Mouse (Mus musculus) heart, postnatal 0 days (tissue): ENCODE results near the gene Atp6v0a1.

ENCODE experiments used
- CTCF ChIP-seq: IDR thresholded peaks from 2 replicates; pipeline ENCODE4 v1.5.1; 2016; ENCODE audit warnings: antibody characterized with exemption, control low read depth, low read depth
- EP300 ChIP-seq: IDR thresholded peaks from 2 replicates; pipeline ENCODE4 v1.6.1; 2016; ENCODE audit warnings: antibody characterized with exemption, low read depth

- TF ChIP-seq CTCF, result no peak
- no peak for TF ChIP-seq EP300
Observed at GRCm38 (mm10) chr11:101109351-101109750, 100.1 kb downstream of the Atp6v0a1 start.
